ENCODE assay signal across 21 mouse cellular contexts in genomic region chrX:162619705-162620104, GRCm38 (mm10).
"Had no signal": no experiment of that assay in that cellular context is flagged by ENCODE, and none has a peak within 500 bp of the region (broad histone marks: within the 10 kb centered on the region; RNA-seq: fewer than 3 reads in every experiment).

No protein-coding gene starts in this region.

- H3K4me1 ChIP-seq: liver, embryonic 12.5 days; megakaryocyte, embryonic 14.5 days; midbrain, embryonic 10.5 days; midbrain, embryonic 12.5 days; neural tube, embryonic 13.5 days; neural tube, embryonic 15.5 days had no signal

- H3K9me3 ChIP-seq: liver, embryonic 12.5 days; megakaryocyte, embryonic 14.5 days; midbrain, embryonic 10.5 days; midbrain, embryonic 12.5 days; neural tube, embryonic 13.5 days; neural tube, embryonic 15.5 days had no signal

- H3K4me3 ChIP-seq: liver, embryonic 12.5 days; megakaryocyte, embryonic 14.5 days; midbrain, embryonic 10.5 days; midbrain, embryonic 12.5 days; myocyte; neural tube, embryonic 13.5 days; neural tube, embryonic 15.5 days had no signal

- H3K27me3 ChIP-seq: liver, embryonic 12.5 days had no signal

- ATAC-seq: liver, embryonic 12.5 days; midbrain, embryonic 16.5 days had no signal

- DNase-seq: lung, adult 18-20 months; lung, postnatal 10 days; lung, postnatal 4 days; midbrain, embryonic 14.5 days; retina, postnatal 1 day; right cerebral cortex, adult 18-20 months; right cerebral cortex, postnatal 25 days; right cerebral cortex, postnatal 4 days; spleen, adult 18-20 months; thymus, adult 18-20 months; thymus, postnatal 14 days; thymus, postnatal 36 days had no signal

- H3K4me2 ChIP-seq: liver, embryonic 12.5 days; midbrain, embryonic 12.5 days; neural tube, embryonic 13.5 days; neural tube, embryonic 15.5 days had no signal

- H3K27ac ChIP-seq: liver, embryonic 12.5 days; liver, embryonic 14.5 days; midbrain, embryonic 10.5 days; midbrain, embryonic 12.5 days; neural tube, embryonic 13.5 days; neural tube, embryonic 15.5 days had no signal

- H3K36me3 ChIP-seq: liver, embryonic 12.5 days; midbrain, embryonic 10.5 days; midbrain, embryonic 12.5 days; neural tube, embryonic 13.5 days; neural tube, embryonic 15.5 days had no signal

- H3K9ac ChIP-seq: liver, embryonic 12.5 days; liver, embryonic 14.5 days; midbrain, embryonic 12.5 days; neural tube, embryonic 13.5 days; neural tube, embryonic 15.5 days had no signal
